Mouse (Mus musculus) B cell, adult (primary cell): Measurements from ENCODE around the gene Adra1d. TPM values are rescaled to one million over a fixed set of nuclear protein-coding genes. Genes with fewer than 3 reads are reported as not detected.

Experiments used
- total RNA-seq: library from RNA; stranded (reverse); gene quantifications from 4 replicates; pipeline ENCODE4 v1.2.4, GENCODE M21; 2023; ENCODE audit not compliant: inconsistent age

Adra1d gene
- not detected in 4 replicates for total RNA-seq

GRCm38 (mm10) chr2:131561891-131562585 is at the start of gene Adra1d:
Gene Adra1d (minus strand): TSS chr2:131562283.

Other genes starting within 250 kb of the Adra1d start
- 3.8 to 5.0 TPM (median 4.6 TPM) in 4 replicates for gene Rnf24, start 209.4 kb downstream of the Adra1d start, total RNA-seq
- 0.57 to 1.8 TPM (median 1.1 TPM) in 4 replicates for gene Smox, start 70.8 kb downstream of the Adra1d start, total RNA-seq